Mouse (Mus musculus) cerebellum, adult 2 months (tissue): Measurements from ENCODE around the gene Smco2.

Source experiments
- CTCF ChIP-seq: fragments of 200-500 bp; IDR thresholded peaks from 2 replicates; pipeline ENCODE4 v1.5.1; 2011; ENCODE audit warnings: low read depth, mild to moderate bottlenecking, control low read depth, low read length, moderate library complexity, borderline replicate concordance; ENCODE audit not compliant: insufficient read depth
- POLR2A ChIP-seq: fragments of 200-500 bp; IDR thresholded peaks from 2 replicates; pipeline ENCODE4 v1.6.1; 2011; ENCODE audit warnings: low read length, control low read depth, borderline replicate concordance; ENCODE audit not compliant: insufficient read depth

GRCm38 (mm10) chr6:146879856-146880255 lies 30.0 kb downstream of the Smco2 start:
- no peak for TF ChIP-seq CTCF
- no peak for TF ChIP-seq POLR2A
